Mouse (Mus musculus) Muller cell, postnatal 12 days (primary cell): ENCODE measurements around the gene Cd101.

Experiments
- DNase-seq: peaks from one replicate; pipeline ENCODE4 v3.0.0-alpha.2; 2015; ENCODE audit errors: inconsistent ontology term

Gene Cd101

GRCm38 (mm10) chr3:101003575-101004356 is 25.6 kb downstream of the Cd101 start:
- DNase-seq, result no peak

GRCm38 (mm10) chr3:100999732-101000131 is 29.6 kb downstream of the Cd101 start:
- no peak for DNase-seq

- DNase-seq, result no peak
Observed at GRCm38 (mm10) chr3:100998904-100999340, 30.4 kb downstream of the Cd101 start.

- peak; percentile 69 for DNase-seq
Observed at GRCm38 (mm10) chr3:100997785-100998570, 31.4 kb downstream of the Cd101 start.

- no peak for DNase-seq
Observed at GRCm38 (mm10) chr3:100994252-100994651, 35.1 kb downstream of the Cd101 start.

- DNase-seq, result no peak
Observed at GRCm38 (mm10) chr3:100993718-100994117, 35.6 kb downstream of the Cd101 start.

GRCm38 (mm10) chr3:100993158-100993557 is 36.2 kb downstream of the Cd101 start:
- DNase-seq, result no peak

- DNase-seq, result peak; percentile 24
Observed at GRCm38 (mm10) chr3:100990231-100990630, 39.1 kb downstream of the Cd101 start.

GRCm38 (mm10) chr3:100989417-100989816 is 39.9 kb downstream of the Cd101 start:
- peak; percentile 30 for DNase-seq

GRCm38 (mm10) chr3:100979290-100979689 is 50.1 kb downstream of the Cd101 start:
- DNase-seq, result no peak

- peak; percentile 34 for DNase-seq
Observed at GRCm38 (mm10) chr3:100973906-100974305, 55.5 kb downstream of the Cd101 start.

GRCm38 (mm10) chr3:100969176-100969917 is 60.0 kb downstream of the Cd101 start, which contains the start of gene Ttf2:
Gene Ttf2, minus strand, starts transcription at chr3:100969663.
- DNase-seq, result peak; percentile 96

GRCm38 (mm10) chr3:100963849-100964542 is 65.4 kb downstream of the Cd101 start:
- DNase-seq, result peak; percentile 35

- no peak for DNase-seq
Observed at GRCm38 (mm10) chr3:100961501-100961900, 67.9 kb downstream of the Cd101 start.

GRCm38 (mm10) chr3:100961007-100961406 is 68.3 kb downstream of the Cd101 start:
- DNase-seq, result no peak

GRCm38 (mm10) chr3:100954616-100955015 is 74.7 kb downstream of the Cd101 start:
- DNase-seq, result no peak

- no peak for DNase-seq
Observed at GRCm38 (mm10) chr3:100951531-100951930, 77.8 kb downstream of the Cd101 start.

GRCm38 (mm10) chr3:100947286-100947685 is 82.1 kb downstream of the Cd101 start:
- no peak for DNase-seq
